30 mouse cellular contexts compared by ENCODE assay signal in the genomic region with DNA sequence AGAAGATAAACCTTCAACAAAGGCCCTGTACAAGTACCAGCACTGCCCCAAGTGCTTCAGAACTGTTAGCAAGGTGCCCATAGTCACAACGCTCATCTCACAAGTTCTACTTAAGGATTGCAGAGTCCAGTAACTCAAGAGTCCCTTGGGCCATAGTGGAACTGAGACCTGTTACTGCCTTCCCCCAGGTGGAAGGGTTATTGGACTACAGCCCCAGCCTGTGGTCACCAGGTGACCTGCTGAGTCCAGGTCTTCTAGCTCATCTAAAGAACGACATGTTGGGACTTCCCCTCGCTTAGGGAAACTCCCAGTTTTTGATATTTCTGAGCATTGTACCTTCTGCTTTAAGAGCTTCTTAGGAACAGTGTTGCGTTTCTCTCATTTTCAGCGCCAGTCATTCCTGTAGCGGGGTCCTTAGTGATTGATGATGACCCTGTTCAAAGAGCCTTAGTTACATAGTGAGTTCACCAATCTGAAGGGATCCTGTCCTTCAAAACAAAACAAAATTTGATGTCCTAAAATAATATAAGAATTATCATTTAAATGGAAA. TPM values are rescaled to one million over a fixed set of nuclear protein-coding genes. Genes with fewer than 3 reads are reported as not detected.
"Had no signal": no experiment of that assay in that cellular context is flagged by ENCODE, and none has a peak within 500 bp of the region (broad histone marks: within the 10 kb centered on the region; RNA-seq: fewer than 3 reads in every experiment).

No protein-coding gene starts in this region.

- H3K9me3 ChIP-seq: limb, embryonic 10.5 days; limb, embryonic 12.5 days; limb, embryonic 13.5 days; limb, embryonic 15.5 days; liver, embryonic 12.5 days; liver, embryonic 13.5 days; liver, embryonic 15.5 days; lung, embryonic 15.5 days; megakaryocyte, embryonic 14.5 days; midbrain, embryonic 10.5 days; midbrain, embryonic 12.5 days; midbrain, embryonic 13.5 days; midbrain, embryonic 15.5 days; neural tube, embryonic 12.5 days had no signal

- H3K9ac ChIP-seq: limb, embryonic 12.5 days; limb, embryonic 13.5 days; limb, embryonic 15.5 days; liver, embryonic 12.5 days; liver, embryonic 13.5 days; liver, embryonic 14.5 days; liver, embryonic 15.5 days; liver, postnatal 0 days; lung, embryonic 14.5 days; lung, embryonic 15.5 days; midbrain, embryonic 12.5 days; midbrain, embryonic 13.5 days; midbrain, embryonic 15.5 days; neural tube, embryonic 12.5 days had no signal

- DNase-seq: left cerebral cortex, postnatal 4 days; liver; liver, embryonic 13.5 days; liver, postnatal 0 days; lung, adult 18-20 months; lung, adult 2 months; lung, embryonic 14.5 days; lung, postnatal 10 days; lung, postnatal 14 days; lung, postnatal 36 days; lung, postnatal 4 days; midbrain, embryonic 14.5 days had no signal

- H3K4me2 ChIP-seq: limb, embryonic 12.5 days; limb, embryonic 13.5 days; limb, embryonic 15.5 days; liver, embryonic 11.5 days; liver, embryonic 12.5 days; liver, embryonic 13.5 days; liver, embryonic 15.5 days; lung, embryonic 14.5 days; lung, embryonic 15.5 days; midbrain, embryonic 11.5 days; midbrain, embryonic 12.5 days; midbrain, embryonic 13.5 days; midbrain, embryonic 15.5 days; neural tube, embryonic 12.5 days had no signal

- H3K27me3 ChIP-seq: limb, embryonic 12.5 days; limb, embryonic 13.5 days; limb, embryonic 15.5 days; liver, embryonic 12.5 days; liver, embryonic 13.5 days; liver, embryonic 15.5 days; lung, embryonic 15.5 days; megakaryocyte, embryonic 14.5 days; midbrain, embryonic 12.5 days; midbrain, embryonic 13.5 days; midbrain, embryonic 15.5 days; neural tube, embryonic 12.5 days had no signal

- H3K4me3 ChIP-seq: limb, embryonic 10.5 days; limb, embryonic 12.5 days; limb, embryonic 13.5 days; limb, embryonic 15.5 days; liver, embryonic 12.5 days; liver, embryonic 13.5 days; liver, embryonic 15.5 days; lung, embryonic 15.5 days; megakaryocyte, embryonic 14.5 days; midbrain, embryonic 10.5 days; midbrain, embryonic 12.5 days; midbrain, embryonic 13.5 days; midbrain, embryonic 15.5 days; myocyte; neural tube, embryonic 12.5 days had no signal

- H3K4me1 ChIP-seq: limb, embryonic 10.5 days; liver, embryonic 13.5 days; liver, embryonic 15.5 days; lung, embryonic 15.5 days; midbrain, embryonic 10.5 days; midbrain, embryonic 12.5 days; midbrain, embryonic 13.5 days; midbrain, embryonic 15.5 days; neural tube, embryonic 12.5 days had no signal

- H3K27ac ChIP-seq: limb, embryonic 10.5 days; limb, embryonic 12.5 days; limb, embryonic 13.5 days; limb, embryonic 15.5 days; liver, embryonic 12.5 days; liver, embryonic 13.5 days; liver, embryonic 14.5 days; liver, embryonic 15.5 days; lung, embryonic 15.5 days; macrophage; midbrain, embryonic 10.5 days; midbrain, embryonic 12.5 days; midbrain, embryonic 13.5 days; midbrain, embryonic 15.5 days; neural tube, embryonic 12.5 days had no signal

RNA-seq across cellular contexts. Expression of gene Cacna1d, which starts 19.0 kb away (rescaled TPM):
- polyA plus RNA-seq: myocyte had no signal
